Mouse (Mus musculus) E14TG2a.4 (cell line): ENCODE data around the gene Cort.
"Not testable (repeated sequence)": the region's sequence is repeated elsewhere in the genome, so short reads cannot be mapped to it uniquely, and the experiment has no call there.

Experiments
- H3K27me3 ChIP-seq: 2 replicates; pipeline ENCODE4 v1.6.1; 2014; ENCODE audit warnings: low read length, control low read depth; ENCODE audit not compliant: insufficient read depth
- H3K36me3 ChIP-seq: 2 replicates; pipeline ENCODE4 v1.6.1; 2014; ENCODE audit warnings: low read length, control low read depth; ENCODE audit not compliant: insufficient read depth
- H3K4me1 ChIP-seq: replicated peaks from 2 replicates; pipeline ENCODE4 v1.6.1; 2014; ENCODE audit warnings: low read depth, low read length, control low read depth
- H3K4me3 ChIP-seq: replicated peaks from 2 replicates; pipeline ENCODE4 v1.5.1; 2014; ENCODE audit warnings: mild to moderate bottlenecking, low read length
- H3K9me3 ChIP-seq: 2 replicates; pipeline ENCODE4 v1.6.1; 2014; ENCODE audit warnings: low read length, control low read depth
- CTCF ChIP-seq: conservative IDR thresholded peaks from 2 replicates; pipeline ENCODE4 v1.5.1; 2014; ENCODE audit warnings: low read length
- NANOG ChIP-seq: IDR thresholded peaks from 2 replicates; pipeline ENCODE4 v1.6.1; 2014; ENCODE audit warnings: borderline replicate concordance, low read length, mixed read lengths
- POU5F1 ChIP-seq: IDR thresholded peaks from 2 replicates; pipeline ENCODE4 v1.6.1; 2014; ENCODE audit warnings: low read length, borderline replicate concordance

Cort gene

GRCm38 (mm10) chr4:149126663-149127062, at the start of gene Cort:
Gene Cort (minus strand): TSS chr4:149126763.
- TF ChIP-seq POU5F1, result no peak
- TF ChIP-seq CTCF, result no peak
- no peak for TF ChIP-seq NANOG
- Histone ChIP-seq H3K9me3 (no peaks in the 10 kb centered on the region), H3K36me3 (peaks cover 53% of the 10 kb centered on the region), H3K4me3 (peak within 1 kb of the TSS; percentile 26), H3K27me3 (no peaks in the 10 kb centered on the region), H3K4me1 (peaks cover 82% of the 10 kb centered on the region)

GRCm38 (mm10) chr4:149173661-149174060, 47.1 kb upstream of the Cort start:
- H3K36me3 ChIP-seq, result no peaks in the 10 kb centered on the region
- H3K4me1 ChIP-seq, result peaks cover 69% of the 10 kb centered on the region
- no peaks in the 10 kb centered on the region for H3K27me3 ChIP-seq
- TF ChIP-seq POU5F1, result no peak
- no peak for TF ChIP-seq NANOG
- no peaks in the 10 kb centered on the region for H3K9me3 ChIP-seq
- no peak overlapping the region for H3K4me3 ChIP-seq

GRCm38 (mm10) chr4:149172666-149173065, 46.1 kb upstream of the Cort start:
- TF ChIP-seq CTCF (no peak), POU5F1 (no peak), NANOG (no peak)
- Histone ChIP-seq H3K4me3 (no peak overlapping the region), H3K4me1 (peaks cover 68% of the 10 kb centered on the region), H3K9me3 (no peaks in the 10 kb centered on the region), H3K27me3 (no peaks in the 10 kb centered on the region), H3K36me3 (no peaks in the 10 kb centered on the region)

- Histone ChIP-seq H3K9me3 (no peaks in the 10 kb centered on the region), H3K27me3 (no peaks in the 10 kb centered on the region), H3K4me1 (peaks cover 64% of the 10 kb centered on the region), H3K4me3 (no peak overlapping the region), H3K36me3 (no peaks in the 10 kb centered on the region)
- TF ChIP-seq POU5F1 (no peak), CTCF (no peak), NANOG (no peak)
Measured at GRCm38 (mm10) chr4:149172083-149172482, 45.5 kb upstream of the Cort start.

- Histone ChIP-seq H3K9me3 (no peaks in the 10 kb centered on the region), H3K4me1 (peaks cover 59% of the 10 kb centered on the region), H3K36me3 (no peaks in the 10 kb centered on the region), H3K27me3 (no peaks in the 10 kb centered on the region), H3K4me3 (no peak overlapping the region)
- no peak for TF ChIP-seq POU5F1
- TF ChIP-seq NANOG, result no peak
- TF ChIP-seq CTCF, result no peak
Measured at GRCm38 (mm10) chr4:149171581-149171981, 45.0 kb upstream of the Cort start.

- TF ChIP-seq POU5F1 (no peak), CTCF (no peak), NANOG (no peak)
- Histone ChIP-seq H3K4me1 (peaks cover 64% of the 10 kb centered on the region), H3K27me3 (no peaks in the 10 kb centered on the region), H3K36me3 (peaks cover 2% of the 10 kb centered on the region), H3K9me3 (no peaks in the 10 kb centered on the region), H3K4me3 (peak overlapping the region; percentile 4; the same call in 1 of the 2 replicates)
Measured at GRCm38 (mm10) chr4:149170394-149170931, 43.9 kb upstream of the Cort start.

- peak overlapping the region; percentile 4; the same call in 1 of the 2 replicates for H3K4me3 ChIP-seq
- H3K36me3 ChIP-seq, H3K27me3 ChIP-seq, H3K9me3 ChIP-seq: not testable (repeated sequence)
- H3K4me1 ChIP-seq, result peaks cover 65% of the 10 kb centered on the region
Measured at GRCm38 (mm10) chr4:149169926-149170325, 43.4 kb upstream of the Cort start.

GRCm38 (mm10) chr4:149168016-149168415, 41.5 kb upstream of the Cort start:
- Histone ChIP-seq H3K27me3 (no peaks in the 10 kb centered on the region), H3K9me3 (no peaks in the 10 kb centered on the region), H3K36me3 (peaks cover 25% of the 10 kb centered on the region), H3K4me3 (peak overlapping the region; percentile 93), H3K4me1 (peaks cover 80% of the 10 kb centered on the region)
- TF ChIP-seq NANOG (no peak), POU5F1 (no peak), CTCF (no peak)

- H3K36me3 ChIP-seq, result peaks cover 34% of the 10 kb centered on the region
- TF ChIP-seq POU5F1 (no peak), NANOG (no peak), CTCF (no peak)
- H3K27me3 ChIP-seq, result no peaks in the 10 kb centered on the region
- peaks cover 80% of the 10 kb centered on the region for H3K4me1 ChIP-seq
- no peaks in the 10 kb centered on the region for H3K9me3 ChIP-seq
- peak overlapping the region; percentile 93 for H3K4me3 ChIP-seq
Measured at GRCm38 (mm10) chr4:149166957-149167611, 40.5 kb upstream of the Cort start.
